30 mouse cellular contexts compared by ENCODE assay signal in genomic region chr1:189367722-189368121, GRCm38 (mm10). TPM values are rescaled to one million over a fixed set of nuclear protein-coding genes. Genes with fewer than 3 reads are reported as not detected.
"Had no signal": no experiment of that assay in that cellular context is flagged by ENCODE, and none has a peak within 500 bp of the region (broad histone marks: within the 10 kb centered on the region; RNA-seq: fewer than 3 reads in every experiment).

No protein-coding gene starts in this region.

- H3K27ac ChIP-seq: heart, embryonic 13.5 days; heart, embryonic 15.5 days; hindbrain, embryonic 10.5 days; hindbrain, embryonic 12.5 days; hindbrain, embryonic 13.5 days; hindbrain, embryonic 14.5 days; hindbrain, embryonic 15.5 days; hindbrain, postnatal 0 days; intestine, embryonic 15.5 days; kidney, embryonic 15.5 days; kidney, postnatal 0 days; layer of hippocampus, adult 2 months had no signal

- H3K4me1 ChIP-seq: heart, embryonic 15.5 days; hindbrain, embryonic 12.5 days; hindbrain, embryonic 13.5 days; hindbrain, embryonic 15.5 days; intestine, embryonic 15.5 days; kidney, embryonic 15.5 days had no signal

- H3K9me3 ChIP-seq: heart, embryonic 12.5 days; heart, embryonic 13.5 days; heart, embryonic 15.5 days; hindbrain, embryonic 10.5 days; hindbrain, embryonic 12.5 days; hindbrain, embryonic 13.5 days; hindbrain, embryonic 15.5 days; intestine, embryonic 15.5 days; kidney, embryonic 15.5 days had no signal

- H3K4me3 ChIP-seq: heart, embryonic 12.5 days; heart, embryonic 13.5 days; heart, embryonic 15.5 days; hindbrain, embryonic 10.5 days; hindbrain, embryonic 12.5 days; hindbrain, embryonic 13.5 days; hindbrain, embryonic 15.5 days; intestine, embryonic 15.5 days; kidney, embryonic 15.5 days; layer of hippocampus, adult 2 months had no signal

- DNase-seq: heart, postnatal 10 days; heart, postnatal 14 days; heart, postnatal 36 days; heart, postnatal 4 days; kidney, adult 11 months; kidney, adult 18-20 months; kidney, adult 2 months; kidney, adult 8-10 months; kidney, adult 9 months; kidney, postnatal 10 days; kidney, postnatal 14 days; kidney, postnatal 25 days; kidney, postnatal 36 days; kidney, postnatal 4 days; layer of hippocampus, adult 9-11 months; layer of hippocampus, postnatal 36 days had no signal

- H3K27me3 ChIP-seq: heart, embryonic 12.5 days; heart, embryonic 13.5 days; heart, embryonic 15.5 days; hindbrain, embryonic 12.5 days; hindbrain, embryonic 13.5 days; hindbrain, embryonic 15.5 days; intestine, embryonic 15.5 days; kidney, embryonic 15.5 days had no signal

- H3K36me3 ChIP-seq: heart, embryonic 12.5 days; heart, embryonic 13.5 days; heart, embryonic 15.5 days; hindbrain, embryonic 10.5 days; hindbrain, embryonic 12.5 days; hindbrain, embryonic 13.5 days; hindbrain, embryonic 15.5 days; intestine, embryonic 15.5 days; kidney, embryonic 15.5 days had no signal

RNA-seq across cellular contexts. Expression of gene Kcnk2, which starts 34.4 kb away (rescaled TPM):
- polyA plus RNA-seq: inflammation-experienced regulatory T-cells, adult 6 months had no signal
